Mouse (Mus musculus) cortical plate, adult 2 months (tissue): ENCODE data around the gene Lamtor1.

Source experiments
- CTCF ChIP-seq: fragments of 200-500 bp; IDR thresholded peaks from 2 replicates; pipeline ENCODE4 v1.5.1; 2011; ENCODE audit warnings: mild to moderate bottlenecking, control low read depth, low read length; ENCODE audit not compliant: insufficient read depth; ENCODE audit errors: extremely low read depth
- POLR2A ChIP-seq: fragments of 200-500 bp; IDR thresholded peaks from 2 replicates; pipeline ENCODE4 v1.6.1; 2011; ENCODE audit warnings: mild to moderate bottlenecking, low read length, control low read depth; ENCODE audit not compliant: insufficient read depth; ENCODE audit errors: extremely low read depth

- TF ChIP-seq POLR2A (no peak), CTCF (no peak)
These were observed 45.9 kb downstream of the Lamtor1 start for GRCm38 (mm10) chr7:101951648-101952047.
